Mouse (Mus musculus) left cerebral cortex, adult 2 months (tissue): ENCODE data around the gene Ugt1a9. TPM values are rescaled to one million over a fixed set of nuclear protein-coding genes. Genes with fewer than 3 reads are reported as not detected.
"Not testable (repeated sequence)": the region's sequence is repeated elsewhere in the genome, so short reads cannot be mapped to it uniquely, and the experiment has no call there.

Experiments used
- DNase-seq, 2 experiments: peaks; one replicate each; pipeline ENCODE4 v3.0.0; 2021 to 2022; ENCODE audit warnings: low spot score in 2 of 2, mixed read lengths in 1 of 2; ENCODE audit errors: extremely low spot score in 1 of 2
- H3K27ac ChIP-seq: fragments of 200-600 bp; 2 replicates; pipeline ENCODE4 v1.8.1; 2022
- H3K4me3 ChIP-seq: fragments of 200-600 bp; 2 replicates; pipeline ENCODE4 v1.8.1; 2022
- CTCF ChIP-seq: fragments of 200-600 bp; IDR thresholded peaks from 2 replicates; pipeline ENCODE4 v1.8.1; 2022; ENCODE audit warnings: antibody characterized with exemption, mild to moderate bottlenecking, moderate library complexity
- intact Hi-C: fragments of 180-260 bp; cut with DNase I; formaldehyde crosslinking; loops from one replicate; pipeline ENCODE4 v1.15.1; 2025
- total RNA-seq, 2 experiments: library from RNA; stranded (reverse); gene quantifications; 2 replicates each; pipeline ENCODE4 v1.2.3; 2021

The Ugt1a9 gene
- total RNA-seq, 2 experiments from 2014 or later, result not detected

GRCm38 (mm10) chr1:88218051-88218450, 147.5 kb downstream of the Ugt1a9 start:
- no peak for TF ChIP-seq CTCF
- DNase-seq, result peak in 1 of 2 experiments; percentile 22
- intact Hi-C loops, result no loop called here
- no peak overlapping the region for H3K4me3 ChIP-seq
- no peak overlapping the region for H3K27ac ChIP-seq

- TF ChIP-seq CTCF, result no peak
- Histone ChIP-seq H3K27ac (no peak overlapping the region), H3K4me3 (no peak overlapping the region)
- DNase-seq, result no peak
- intact Hi-C loops, result no loop called here
These were observed 148.0 kb downstream of the Ugt1a9 start for GRCm38 (mm10) chr1:88218591-88218990.

- no peak for DNase-seq
- intact Hi-C loops, result no loop called here
- no peak for TF ChIP-seq CTCF
- Histone ChIP-seq H3K4me3 (no peak overlapping the region), H3K27ac (no peak overlapping the region)
These were observed 148.5 kb downstream of the Ugt1a9 start for GRCm38 (mm10) chr1:88219054-88219453.

GRCm38 (mm10) chr1:88220336-88220735, 149.7 kb downstream of the Ugt1a9 start:
- no peak for TF ChIP-seq CTCF
- H3K4me3 ChIP-seq, result no peak overlapping the region
- H3K27ac ChIP-seq, result no peak overlapping the region
- no peak for DNase-seq
- intact Hi-C loops, result no loop called here

GRCm38 (mm10) chr1:88222216-88222615, 151.6 kb downstream of the Ugt1a9 start:
- intact Hi-C loops, result no loop called here

GRCm38 (mm10) chr1:88223011-88223515, 152.5 kb downstream of the Ugt1a9 start:
- intact Hi-C loops, H3K4me3 ChIP-seq, DNase-seq, H3K27ac ChIP-seq: not testable (repeated sequence)

More at GRCm38 (mm10) chr1:88222216-88222615, 151.6 kb downstream of the Ugt1a9 start:
- Histone ChIP-seq H3K4me3 (no peak overlapping the region), H3K27ac (no peak overlapping the region)
- no peak for TF ChIP-seq CTCF
- DNase-seq, result no peak

- intact Hi-C loops, result no loop called here
- DNase-seq, result peak in 1 of 2 experiments; percentile 12
These were observed 153.0 kb downstream of the Ugt1a9 start for GRCm38 (mm10) chr1:88223591-88223990.

GRCm38 (mm10) chr1:88224029-88224776, 153.6 kb downstream of the Ugt1a9 start:
- intact Hi-C loops, result no loop called here
- TF ChIP-seq CTCF, result no peak
- DNase-seq, result no peak

More at GRCm38 (mm10) chr1:88223591-88223990, 153.0 kb downstream of the Ugt1a9 start:
- H3K4me3 ChIP-seq, result no peak overlapping the region
- no peak for TF ChIP-seq CTCF
- H3K27ac ChIP-seq, result no peak overlapping the region

GRCm38 (mm10) chr1:88225301-88225700, 154.7 kb downstream of the Ugt1a9 start:
- H3K27ac ChIP-seq, DNase-seq, H3K4me3 ChIP-seq, intact Hi-C loops: not testable (repeated sequence)

More at GRCm38 (mm10) chr1:88224029-88224776, 153.6 kb downstream of the Ugt1a9 start:
- Histone ChIP-seq H3K27ac (no peak overlapping the region), H3K4me3 (no peak overlapping the region)

GRCm38 (mm10) chr1:88225741-88226140, 155.1 kb downstream of the Ugt1a9 start:
- Histone ChIP-seq H3K4me3 (no peak overlapping the region), H3K27ac (no peak overlapping the region)
- no peak for TF ChIP-seq CTCF
- DNase-seq, result no peak
- intact Hi-C loops, result no loop called here

GRCm38 (mm10) chr1:88226670-88227379, 156.2 kb downstream of the Ugt1a9 start, which contains the start of gene Mroh2a:
Gene Mroh2a, plus strand, starts transcription at chr1:88226986.
- no peak for TF ChIP-seq CTCF
- intact Hi-C loops, result no loop called here
- no peak within 1 kb of the TSS for H3K27ac ChIP-seq
- H3K4me3 ChIP-seq, result no peak within 1 kb of the TSS
- peak in 1 of 2 experiments; percentile 11 for DNase-seq

- intact Hi-C loops, result no loop called here
- H3K27ac ChIP-seq, result no peak overlapping the region
- no peak overlapping the region for H3K4me3 ChIP-seq
- TF ChIP-seq CTCF, result no peak
- DNase-seq, result peak in 1 of 2 experiments; percentile 7
These were observed 156.9 kb downstream of the Ugt1a9 start for GRCm38 (mm10) chr1:88227482-88227881.
